Mouse (Mus musculus): Measurements from ENCODE around the gene Mpv17l. TPM values are rescaled to one million over a fixed set of nuclear protein-coding genes. Genes with fewer than 3 reads are reported as not detected.
"Not testable (repeated sequence)": the region's sequence is repeated elsewhere in the genome, so short reads cannot be mapped to it uniquely, and the experiment has no call there.

Mpv17l gene
- 2.0 and 3.7 TPM in 2 replicates for polyA plus RNA-seq (2011; ENCODE audit: insufficient read depth, insufficient read length, low replicate concordance, missing spikeins)

DNA sequence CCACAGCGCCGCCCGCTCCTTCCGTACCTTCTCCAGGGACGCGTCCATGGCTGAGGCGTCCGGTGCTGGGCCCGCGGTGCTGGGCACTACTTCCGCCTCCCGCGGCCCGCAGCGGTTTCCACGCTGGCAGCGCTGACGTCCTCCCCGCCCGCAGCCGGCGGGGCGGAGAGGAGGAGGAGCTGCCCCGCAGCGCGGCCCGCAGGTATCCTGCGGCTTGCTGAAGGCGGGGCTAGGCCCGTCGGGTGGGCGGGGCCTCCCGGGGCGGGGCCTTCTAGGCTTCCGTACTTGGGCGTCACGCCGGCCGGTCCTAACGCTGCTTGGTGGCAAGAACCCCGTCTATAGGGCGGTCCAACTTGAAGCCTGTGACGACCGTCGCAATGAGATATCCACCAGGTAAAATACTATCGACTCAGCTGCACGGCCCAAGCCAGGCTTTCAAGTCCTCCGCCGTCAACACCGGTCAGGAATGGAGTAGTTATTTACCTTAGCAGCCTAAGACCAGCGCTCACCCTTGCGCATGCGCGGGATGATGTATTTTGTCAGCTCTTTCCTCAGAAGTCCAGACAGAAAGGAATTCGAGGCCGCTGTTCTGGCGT, at the start of gene Mpv17l, which contains the start of gene Pdxdc1:
Mpv17l (plus strand) TSS at position 274 of the 596 bp plus-strand sequence.
Pdxdc1 (minus strand) TSS at position 244 of the 596 bp plus-strand sequence.
- peak within 1 kb of the TSS; percentile 79 for H3K4me3 ChIP-seq (replicated peaks; ENCODE audit: control insufficient read depth, low read depth, low read length)
- TF ChIP-seq POLR2A (IDR thresholded peaks at IDR 0.05; ENCODE audit: borderline replicate concordance, control insufficient read depth, low read depth, low read length): peak; percentile 46; the same call in 1 of the 2 replicates
- TF ChIP-seq CTCF (IDR thresholded peaks at IDR 0.05; ENCODE audit: control insufficient read depth, insufficient read depth, low read length): no peak
- WGBS: under 1% methylated on average over 57 of the region's 57 CpGs
- H3K4me1 ChIP-seq (ENCODE audit: control insufficient read depth, insufficient read depth, low read length): no peaks in the 10 kb centered on the region; the same call in 1 of the 2 replicates
- peak within 1 kb of the TSS; percentile 73 for H3K27ac ChIP-seq (ENCODE audit: control insufficient read depth, insufficient read depth, low read depth, low read length, poor library complexity)

DNA sequence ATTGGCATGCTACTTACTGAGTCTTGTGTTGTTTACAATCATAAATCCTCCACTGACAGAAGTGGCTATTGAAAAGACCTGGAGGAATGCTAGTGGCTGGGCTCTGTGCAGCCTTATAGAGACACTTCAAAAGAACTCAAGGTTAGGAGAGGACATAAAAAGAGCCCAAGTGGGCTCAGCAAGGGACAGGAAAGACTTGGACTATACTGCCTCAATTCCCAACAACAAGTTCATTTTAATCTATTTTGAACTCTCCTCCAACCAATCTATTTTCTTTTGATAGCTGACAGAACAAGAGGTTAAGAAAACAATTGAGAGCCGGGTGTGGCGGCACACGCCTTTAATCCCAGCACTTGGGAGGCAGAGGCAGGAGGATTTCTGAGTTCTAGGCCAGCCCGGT, 49.1 kb upstream of the Mpv17l start:
- no peaks in the 10 kb centered on the region for H3K4me1 ChIP-seq (ENCODE audit: control insufficient read depth, insufficient read depth, low read length)
- WGBS: 89% methylated on average over 4 of the region's 4 CpGs
- TF ChIP-seq POLR2A (IDR thresholded peaks at IDR 0.05; ENCODE audit: borderline replicate concordance, control insufficient read depth, low read depth, low read length) (no peak), CTCF (IDR thresholded peaks at IDR 0.05; ENCODE audit: control insufficient read depth, insufficient read depth, low read length) (no peak)
- H3K27ac ChIP-seq (ENCODE audit: control insufficient read depth, insufficient read depth, low read depth, low read length, poor library complexity): no peak overlapping the region
- no peak overlapping the region for H3K4me3 ChIP-seq (replicated peaks; ENCODE audit: control insufficient read depth, low read depth, low read length)

DNA sequence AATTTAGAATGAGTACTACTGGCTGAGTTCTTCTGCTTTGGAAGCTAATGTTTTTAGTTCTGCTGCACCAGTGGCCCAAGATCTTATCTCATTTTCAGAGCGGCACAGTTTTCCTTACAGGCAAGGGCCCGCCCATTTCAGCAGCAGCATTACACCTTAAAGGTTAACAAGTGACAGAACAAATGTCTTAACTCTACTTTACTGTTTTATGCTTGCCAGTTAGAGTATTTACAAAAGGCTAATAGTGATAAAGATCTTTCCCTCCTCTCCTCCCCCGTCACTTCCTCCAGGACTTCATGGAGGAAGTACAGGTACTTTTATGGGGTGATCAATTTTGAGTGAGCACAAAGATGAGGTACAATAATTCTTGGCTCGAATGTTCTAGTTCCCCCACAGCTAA, 36.9 kb upstream of the Mpv17l start:
- WGBS: 45% methylated on average over 4 of the region's 4 CpGs

DNA sequence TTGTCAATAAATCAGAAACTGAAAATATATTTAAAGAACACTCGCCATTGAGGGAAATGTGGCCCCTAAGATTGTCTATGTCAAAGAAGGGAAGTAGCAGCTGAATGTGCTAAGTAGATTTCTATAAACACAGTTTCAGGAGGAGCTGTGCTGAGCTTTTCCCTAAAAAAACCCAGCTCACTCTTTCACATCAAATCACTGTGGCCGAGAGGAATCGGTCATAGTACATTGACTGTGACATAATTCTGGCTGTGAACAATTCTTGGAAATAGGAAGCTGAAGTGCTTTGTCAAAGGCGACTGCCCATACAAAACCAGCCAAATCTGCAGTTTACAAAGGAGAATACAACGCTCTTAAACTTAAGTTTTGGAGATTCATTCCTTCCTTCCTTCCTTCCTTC, 36.3 kb upstream of the Mpv17l start:
- Histone ChIP-seq H3K4me3 (replicated peaks; ENCODE audit: control insufficient read depth, low read depth, low read length) (no peak overlapping the region), H3K4me1 (ENCODE audit: control insufficient read depth, insufficient read depth, low read length) (no peaks in the 10 kb centered on the region), H3K27ac (ENCODE audit: control insufficient read depth, insufficient read depth, low read depth, low read length, poor library complexity) (no peak overlapping the region)
- TF ChIP-seq CTCF (IDR thresholded peaks at IDR 0.05; ENCODE audit: control insufficient read depth, insufficient read depth, low read length): no peak
- no peak for TF ChIP-seq POLR2A (IDR thresholded peaks at IDR 0.05; ENCODE audit: borderline replicate concordance, control insufficient read depth, low read depth, low read length)
- WGBS: 43% methylated on average over 5 of the region's 5 CpGs

More for the DNA sequence above, 36.9 kb upstream of the Mpv17l start:
- Histone ChIP-seq H3K4me3 (replicated peaks; ENCODE audit: control insufficient read depth, low read depth, low read length) (no peak overlapping the region), H3K4me1 (ENCODE audit: control insufficient read depth, insufficient read depth, low read length) (no peaks in the 10 kb centered on the region), H3K27ac (ENCODE audit: control insufficient read depth, insufficient read depth, low read depth, low read length, poor library complexity) (no peak overlapping the region)
- TF ChIP-seq CTCF (IDR thresholded peaks at IDR 0.05; ENCODE audit: control insufficient read depth, insufficient read depth, low read length): no peak
- TF ChIP-seq POLR2A (IDR thresholded peaks at IDR 0.05; ENCODE audit: borderline replicate concordance, control insufficient read depth, low read depth, low read length): no peak

DNA sequence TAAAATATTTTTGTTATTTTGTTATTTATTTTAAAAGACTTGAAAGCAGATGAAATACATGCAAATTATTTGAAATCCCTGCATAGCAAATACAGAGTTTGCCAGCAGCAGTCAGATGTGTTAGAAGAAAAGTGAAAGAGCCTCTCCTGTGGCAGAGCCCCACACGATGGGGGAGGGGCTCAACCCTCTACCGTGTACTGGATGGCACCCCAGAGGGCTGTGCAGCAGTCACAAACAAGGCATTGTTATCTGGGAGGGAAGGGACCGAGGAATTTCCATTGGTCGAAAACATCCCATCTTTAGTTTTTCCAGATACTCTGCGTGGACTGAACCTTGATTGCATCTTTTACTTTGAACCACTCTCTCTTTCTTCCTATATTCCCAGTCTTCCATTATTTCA, 35.6 kb upstream of the Mpv17l start:
- not testable (repeated sequence) for H3K27ac ChIP-seq (ENCODE audit: control insufficient read depth, insufficient read depth, low read depth, low read length, poor library complexity); H3K4me1 ChIP-seq (ENCODE audit: control insufficient read depth, insufficient read depth, low read length); H3K4me3 ChIP-seq (replicated peaks; ENCODE audit: control insufficient read depth, low read depth, low read length)
- WGBS: 73% methylated on average over 5 of the region's 5 CpGs

DNA sequence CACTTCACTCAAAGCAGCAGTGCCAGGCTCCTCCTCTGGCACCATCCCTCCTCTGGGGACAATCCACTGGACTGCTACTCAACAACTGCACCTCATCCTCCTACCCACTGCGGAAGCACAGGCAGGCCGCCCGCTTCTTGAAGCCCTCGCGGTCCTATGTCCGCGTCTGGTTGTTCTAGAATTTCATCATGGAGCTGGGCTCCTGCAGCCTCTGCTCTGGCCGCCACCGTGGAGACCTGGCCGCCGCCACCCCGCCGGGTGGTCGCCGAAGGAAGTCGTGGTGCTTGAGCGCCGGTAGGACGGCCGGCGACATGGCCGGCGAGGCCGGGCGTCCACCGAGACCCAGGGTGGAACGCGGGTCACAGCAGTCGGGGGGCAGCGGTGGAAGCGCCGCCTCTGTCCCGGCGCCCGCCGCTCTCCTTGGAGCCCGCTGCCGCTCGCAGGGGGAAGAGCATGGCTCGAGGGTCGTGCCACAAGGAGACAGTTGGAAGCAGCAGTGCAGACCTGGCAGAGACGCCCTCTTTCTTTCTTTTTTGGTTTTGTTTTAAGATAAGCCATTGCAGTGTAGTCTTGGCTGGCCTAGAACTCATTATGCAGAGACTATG, 34.9 kb upstream of the Mpv17l start:
- no peak overlapping the region for H3K4me3 ChIP-seq (replicated peaks; ENCODE audit: control insufficient read depth, low read depth, low read length)
- 86% methylated on average over 42 of the region's 42 CpGs for WGBS

DNA sequence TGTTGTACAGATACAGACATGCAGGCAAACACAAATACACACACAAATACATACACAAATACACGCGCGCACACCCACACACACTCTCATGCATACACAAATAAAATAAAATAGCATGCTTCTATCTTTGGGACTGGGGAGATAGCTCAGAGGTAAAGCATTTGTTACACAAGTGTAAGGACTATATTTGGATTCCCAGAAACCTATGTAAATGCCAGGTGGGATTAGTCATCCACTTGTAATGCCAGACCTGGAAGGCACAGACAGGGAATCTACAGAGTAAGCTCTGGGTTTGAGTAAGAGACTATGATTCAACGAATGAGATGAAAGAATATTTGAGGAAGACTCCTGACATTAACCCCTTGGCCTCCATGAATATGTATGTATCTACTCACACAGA, 27.5 kb upstream of the Mpv17l start:
- TF ChIP-seq POLR2A (IDR thresholded peaks at IDR 0.05; ENCODE audit: borderline replicate concordance, control insufficient read depth, low read depth, low read length): no peak
- TF ChIP-seq CTCF (IDR thresholded peaks at IDR 0.05; ENCODE audit: control insufficient read depth, insufficient read depth, low read length): no peak
- Histone ChIP-seq H3K27ac (ENCODE audit: control insufficient read depth, insufficient read depth, low read depth, low read length, poor library complexity) (no peak overlapping the region), H3K4me3 (replicated peaks; ENCODE audit: control insufficient read depth, low read depth, low read length) (no peak overlapping the region), H3K4me1 (ENCODE audit: control insufficient read depth, insufficient read depth, low read length) (no peaks in the 10 kb centered on the region)
- 91% methylated on average over 4 of the region's 4 CpGs for WGBS

More for the DNA sequence above, 34.9 kb upstream of the Mpv17l start:
- H3K27ac ChIP-seq (ENCODE audit: control insufficient read depth, insufficient read depth, low read depth, low read length, poor library complexity): no peak overlapping the region
- H3K4me1 ChIP-seq (ENCODE audit: control insufficient read depth, insufficient read depth, low read length): no peaks in the 10 kb centered on the region
- TF ChIP-seq CTCF (IDR thresholded peaks at IDR 0.05; ENCODE audit: control insufficient read depth, insufficient read depth, low read length): no peak
- TF ChIP-seq POLR2A (IDR thresholded peaks at IDR 0.05; ENCODE audit: borderline replicate concordance, control insufficient read depth, low read depth, low read length): no peak

DNA sequence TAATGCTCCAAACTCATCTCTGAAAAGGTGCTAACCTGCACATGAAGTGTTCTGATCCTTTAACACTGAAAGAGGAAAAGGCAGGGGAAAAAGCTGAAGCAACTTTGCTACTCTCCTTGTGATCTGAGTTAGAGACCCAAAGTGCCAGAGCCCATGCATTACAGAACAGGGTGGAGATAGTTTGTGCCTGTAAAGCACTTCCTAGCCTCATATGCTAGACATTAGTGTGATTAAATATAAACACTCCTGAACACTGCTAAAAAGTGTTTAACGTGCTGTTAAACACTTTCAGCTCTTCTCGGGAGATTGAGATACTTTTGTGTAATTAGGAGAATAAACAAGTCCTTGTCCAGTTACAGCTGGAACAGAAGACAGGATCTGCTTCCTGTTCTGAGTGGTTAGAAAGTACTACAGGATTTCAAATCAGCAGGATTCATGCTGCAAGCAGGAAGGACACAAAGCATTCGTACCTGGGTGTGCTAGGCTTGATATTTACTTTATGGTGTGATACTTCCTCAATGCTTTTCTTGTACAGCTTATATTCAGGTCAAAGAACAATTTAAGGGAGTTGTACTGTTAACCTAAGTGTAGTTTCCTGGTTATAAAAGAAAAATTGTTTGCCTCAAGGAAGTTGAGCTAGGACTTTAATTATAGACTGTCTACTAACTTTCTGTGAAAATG, 19.7 kb upstream of the Mpv17l start:
- Histone ChIP-seq H3K4me1 (ENCODE audit: control insufficient read depth, insufficient read depth, low read length) (no peaks in the 10 kb centered on the region), H3K27ac (ENCODE audit: control insufficient read depth, insufficient read depth, low read depth, low read length, poor library complexity) (no peak overlapping the region), H3K4me3 (replicated peaks; ENCODE audit: control insufficient read depth, low read depth, low read length) (no peak overlapping the region)
- TF ChIP-seq CTCF (IDR thresholded peaks at IDR 0.05; ENCODE audit: control insufficient read depth, insufficient read depth, low read length): no peak
- TF ChIP-seq POLR2A (IDR thresholded peaks at IDR 0.05; ENCODE audit: borderline replicate concordance, control insufficient read depth, low read depth, low read length): no peak
- WGBS: 48% methylated on average over 3 of the region's 3 CpGs

Data from bone marrow, adult 2 months (tissue).